Mouse (Mus musculus) heart, postnatal 25 days (tissue): ENCODE measurements around the gene Stx4a. TPM values are rescaled to one million over a fixed set of nuclear protein-coding genes. Genes with fewer than 3 reads are reported as not detected.
"Not testable (repeated sequence)": the region's sequence is repeated elsewhere in the genome, so short reads cannot be mapped to it uniquely, and the experiment has no call there.

ENCODE experiments used
- DNase-seq: peaks from one replicate; pipeline ENCODE4 v3.0.0; 2022; ENCODE audit warnings: low spot score
- intact Hi-C: fragments of 180-260 bp; cut with DNase I; formaldehyde crosslinking; loops from one replicate; pipeline ENCODE4 v1.15.1; 2025
- total RNA-seq, 2 experiments: library from RNA; stranded (reverse); gene quantifications; 2 replicates each; pipeline ENCODE4 v1.2.3; 2021

The Stx4a gene
- total RNA-seq, 2 experiments from 2014 or later, result 61.4 to 68.7 TPM

DNA sequence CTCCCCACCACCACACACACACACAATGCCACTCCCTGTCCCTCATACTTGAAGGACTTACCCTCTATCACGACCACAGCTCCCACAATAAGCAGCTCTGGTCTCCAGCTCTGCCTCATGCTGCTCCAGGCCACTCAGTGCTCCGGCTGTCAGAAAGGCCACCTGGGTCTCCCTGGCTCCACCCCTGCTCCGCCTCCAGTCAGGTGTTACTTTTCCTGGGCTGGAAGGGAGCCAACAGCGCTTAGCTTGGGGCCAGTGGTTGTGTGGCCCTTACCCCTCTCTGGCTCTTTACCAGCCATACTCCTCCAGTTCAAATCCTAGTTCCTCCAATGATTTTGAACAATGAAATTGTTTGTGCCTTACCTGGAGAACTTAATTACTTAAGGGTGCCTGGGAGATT, 66.7 kb downstream of the Stx4a start, which contains the start of gene Prss53:
Gene Prss53 (minus strand): TSS at position 173 of the 400 bp plus-strand sequence.
- no peak for DNase-seq
- intact Hi-C loops, result loop anchor here (5.0 kb wide), 1 partner anchor 88 kb away; the partner anchor contains the start of gene Hsd3b7

- DNase-seq, result no peak
- intact Hi-C loops, result loop anchor here (5.0 kb wide), 1 partner anchor 92 kb away; the partner anchor contains the start of gene Hsd3b7
Observed at GRCm38 (mm10) chr7:127894480-127894879, 70.4 kb downstream of the Stx4a start.

DNA sequence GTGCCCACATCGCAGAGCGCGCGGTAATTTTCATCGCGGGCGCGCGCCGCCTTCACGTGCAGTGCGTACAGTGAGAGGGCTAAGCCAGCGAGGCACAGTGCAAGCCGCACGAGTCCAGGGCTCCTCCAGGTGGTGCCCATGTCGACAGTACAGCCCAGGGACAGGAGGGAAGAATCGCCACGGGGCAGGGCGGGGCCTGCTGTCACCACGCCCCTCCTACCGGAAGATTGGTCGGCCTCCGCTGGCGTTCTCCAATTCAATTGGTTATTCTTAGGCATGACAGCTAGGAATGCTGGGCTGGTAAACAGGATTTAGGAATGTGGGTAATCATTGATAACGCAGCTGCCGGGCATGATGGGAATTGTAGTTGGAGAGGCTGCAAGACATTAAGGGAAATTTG, 71.3 kb downstream of the Stx4a start, which contains the start of the genes Gm21974 and Vkorc1:
Gene Gm21974 (minus strand): TSS at position 13 of the 400 bp plus-strand sequence.
Gene Vkorc1 (minus strand): TSS at position 176 of the 400 bp plus-strand sequence.
- intact Hi-C loops, result no loop called here
- DNase-seq, result peak; percentile 94

GRCm38 (mm10) chr7:127895891-127896290, 71.8 kb downstream of the Stx4a start:
- intact Hi-C loops, DNase-seq: not testable (repeated sequence)

DNA sequence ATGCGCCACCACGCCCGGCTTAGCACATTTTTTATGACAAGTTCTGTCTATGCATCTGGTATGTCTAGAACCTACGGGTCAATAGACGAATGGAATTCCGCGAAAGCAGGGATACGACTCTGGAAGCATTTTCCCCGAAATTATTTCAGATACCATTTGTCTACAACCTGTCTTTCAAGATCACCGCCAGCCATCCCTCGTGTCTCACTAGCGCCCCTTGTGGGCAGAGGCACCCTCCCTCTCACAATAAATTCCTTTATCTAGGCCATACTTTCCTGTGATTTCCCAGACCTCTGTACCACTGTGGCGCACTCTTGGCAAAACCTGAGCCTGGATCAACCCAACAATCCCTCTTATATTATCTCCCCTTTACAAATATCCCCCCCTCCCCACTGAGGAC, 72.3 kb downstream of the Stx4a start:
- intact Hi-C loops, result no loop called here

GRCm38 (mm10) chr7:127897542-127897941, 73.4 kb downstream of the Stx4a start:
- intact Hi-C loops, result no loop called here
- no peak for DNase-seq

More for the DNA sequence above, 72.3 kb downstream of the Stx4a start:
- DNase-seq, result no peak

GRCm38 (mm10) chr7:127898179-127898956, 74.3 kb downstream of the Stx4a start:
- no peak for DNase-seq
- intact Hi-C loops, result no loop called here

Other genes starting within 250 kb of the Stx4a start
- gene Ccdc189, start 235.7 kb upstream of the Stx4a start, total RNA-seq, result 10 to 100 TPM; 11.3 to 11.4 TPM
- 10 to 100 TPM; 37.8 to 44.8 TPM for gene Rnf40, start 235.5 kb upstream of the Stx4a start, total RNA-seq
- gene Zfp629, start 208.5 kb upstream of the Stx4a start, total RNA-seq, result 10 to 100 TPM; 22.2 to 25.5 TPM
- gene Bcl7c, start 115.4 kb upstream of the Stx4a start, total RNA-seq, result 10 to 100 TPM; 36.6 to 41.5 TPM
- 1 to 10 TPM; 7.1 to 9.3 TPM for gene Ctf1, start 111.6 kb upstream of the Stx4a start, total RNA-seq
- not detected for gene Ctf2, start 92.1 kb upstream of the Stx4a start, total RNA-seq
- gene Fbxl19, start 79.8 kb upstream of the Stx4a start, total RNA-seq, result 1 to 10 TPM; 3.0 to 4.2 TPM
- 10 to 100 TPM; 16.5 to 19.4 TPM for gene Orai3, start 54.5 kb upstream of the Stx4a start, total RNA-seq
- 10 to 100 TPM; 18.8 to 21.1 TPM for gene Setd1a, start 47.6 kb upstream of the Stx4a start, total RNA-seq
- 1 to 10 TPM; 2.0 to 3.6 TPM for gene Gm49388, start 38.7 kb upstream of the Stx4a start, total RNA-seq
- gene Hsd3b7, start 23.7 kb upstream of the Stx4a start, total RNA-seq, result 10 to 100 TPM; 15.4 to 16.0 TPM
- gene Stx1b, start 255 bp downstream of the Stx4a start, total RNA-seq, result under 1 TPM; 0.39 to 0.42 TPM
- gene Zfp646, start 51.9 kb downstream of the Stx4a start, total RNA-seq, result 10 to 100 TPM; 17.2 to 18.4 TPM
- gene Zfp668, start 52.5 kb downstream of the Stx4a start, total RNA-seq, result 1 to 10 TPM; 3.4 to 4.7 TPM
- gene Prss53, start 66.7 kb downstream of the Stx4a start, total RNA-seq, result 1 to 10 TPM in 1 of 2 experiments, under 1 TPM in 1; 0.99 to 1.3 TPM
- not detected for gene Gm21974, start 71.2 kb downstream of the Stx4a start, total RNA-seq
- gene Vkorc1, start 71.3 kb downstream of the Stx4a start, total RNA-seq, result 10 to 100 TPM; 15.2 to 22.0 TPM
- 100 to 1,000 TPM in 1 of 2 experiments, 10 to 100 TPM in 1; 98.8 to 104 TPM for gene Bckdk, start 79.8 kb downstream of the Stx4a start, total RNA-seq
- gene Kat8, start 88.2 kb downstream of the Stx4a start, total RNA-seq, result 10 to 100 TPM; 12.3 to 13.5 TPM
- not detected for gene Prss8, start 105.8 kb downstream of the Stx4a start, total RNA-seq
- 1 to 10 TPM; 7.5 to 8.1 TPM for gene Prss36, start 122.4 kb downstream of the Stx4a start, total RNA-seq
- 100 to 1,000 TPM; 139 to 171 TPM for gene Fus, start 143.2 kb downstream of the Stx4a start, total RNA-seq
- gene Pycard, start 169.6 kb downstream of the Stx4a start, total RNA-seq, result 10 to 100 TPM; 10.3 to 10.9 TPM
- 100 to 1,000 TPM; 301 to 325 TPM for gene Trim72, start 179.7 kb downstream of the Stx4a start, total RNA-seq
- gene Itgam, start 238.3 kb downstream of the Stx4a start, total RNA-seq, result 1 to 10 TPM; 4.6 to 5.1 TPM
- gene Gm49368, start 238.4 kb downstream of the Stx4a start, total RNA-seq, result not detected